Comparison of ENCODE assay signal across 1 mouse cellular context in the genomic region with DNA sequence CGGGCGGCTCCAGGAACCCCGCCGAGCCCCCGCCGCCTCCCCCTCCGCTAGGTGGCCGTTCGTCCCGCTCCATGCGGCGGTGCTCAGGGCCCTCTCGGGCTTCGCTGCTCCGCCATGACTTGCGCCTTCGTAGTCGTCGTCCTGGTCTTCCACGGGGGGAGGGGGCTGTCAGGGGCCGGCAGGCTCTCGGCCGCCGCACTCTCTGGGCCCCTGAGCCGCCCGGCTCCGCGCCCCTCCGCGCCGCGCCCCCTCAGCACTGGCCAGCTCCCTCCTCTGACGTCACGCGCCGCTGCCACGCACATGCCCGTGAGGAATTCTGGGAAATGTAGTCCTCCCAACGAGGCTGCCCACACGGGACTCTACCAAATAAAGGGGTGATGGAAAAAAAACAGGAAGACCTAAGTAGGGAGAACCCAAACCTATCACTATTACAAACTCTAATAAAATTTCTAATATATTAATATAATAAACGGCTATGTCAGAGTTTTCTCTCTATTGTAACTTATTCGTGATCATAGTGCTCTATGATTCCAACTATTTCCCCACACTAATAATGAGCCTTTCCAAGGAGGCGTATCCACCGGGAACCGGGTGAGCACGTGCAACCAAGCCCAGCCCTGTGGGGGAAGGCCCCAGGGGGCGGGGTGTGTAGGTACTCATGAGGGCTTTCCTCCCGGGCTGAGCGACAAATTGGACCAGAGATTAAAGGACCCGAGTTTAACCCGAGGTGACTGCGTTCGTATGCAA.
TF ChIP-seq lines count a peak whose summit lies in the region.

No protein-coding gene starts in this region.

TF ChIP-seq in MEL, 35 proteins besides CTCF, POLR2A, EP300 and RAD21 (continued from another document):
- TF ChIP-seq USF2 (IDR thresholded peaks at IDR 0.05; ENCODE audit: borderline replicate concordance in 1 of 2, insufficient read depth in 1 of 2, low read depth in 1 of 2, low read length in 2 of 2) (no peak), NRF1 (IDR thresholded peaks at IDR 0.05; ENCODE audit: insufficient read depth, low read depth, low read length, poor library complexity, severe bottlenecking) (peak; percentile 56), JUND (IDR thresholded peaks at IDR 0.05; ENCODE audit: low read depth, low read length) (no peak), USF1 (IDR thresholded peaks at IDR 0.05; ENCODE audit: low read depth, low read length) (peak; percentile 78), GABPA (IDR thresholded peaks at IDR 0.05; ENCODE audit: low read depth, low read length) (no peak), ZC3H11A (IDR thresholded peaks at IDR 0.05; ENCODE audit: low read depth, low read length) (no peak), MXI1 (IDR thresholded peaks at IDR 0.05; ENCODE audit: low read depth, low read length) (peak; percentile 97), ETS1 (IDR thresholded peaks at IDR 0.05; ENCODE audit: low read depth, low read length) (0 out of 2 replicates have a peak, but pooled peaks have one; percentile 5), ZKSCAN1 (IDR thresholded peaks at IDR 0.05; ENCODE audit: low read depth, low read length) (no peak), ZMIZ1 (IDR thresholded peaks at IDR 0.05; ENCODE audit: low read depth, low read length) (no peak), POLR2AphosphoS5 (IDR thresholded peaks at IDR 0.05; ENCODE audit: borderline replicate concordance, low read depth, low read length) (no peak), BHLHE40 (IDR thresholded peaks at IDR 0.05; ENCODE audit: borderline replicate concordance, low read depth, low read length) (peak; percentile 95), SIN3A (IDR thresholded peaks at IDR 0.05; ENCODE audit: low read length) (peak; percentile 98), CHD2 (IDR thresholded peaks at IDR 0.05; ENCODE audit: low read length) (no peak), ZNF384 (IDR thresholded peaks at IDR 0.05; ENCODE audit: low read depth, low read length) (peak; percentile 78), SMC3 (IDR thresholded peaks at IDR 0.05; ENCODE audit: low read depth, low read length) (no peak), MYC (IDR thresholded peaks at IDR 0.05; ENCODE audit: low read depth, low read length) (peak; percentile 99), MEF2A (IDR thresholded peaks at IDR 0.05; ENCODE audit: extremely low read depth, insufficient replicate concordance, low read depth, low read length, poor library complexity, severe bottlenecking) (no peak), GATA1 (IDR thresholded peaks at IDR 0.05; ENCODE audit: low read depth, low read length) (no peak), UBTF (IDR thresholded peaks at IDR 0.05; ENCODE audit: borderline replicate concordance, insufficient read depth, low read depth, low read length) (no peak), TAL1 (IDR thresholded peaks at IDR 0.05; ENCODE audit: low read length) (no peak), E2F4 (IDR thresholded peaks at IDR 0.05; ENCODE audit: borderline replicate concordance, low read depth, low read length) (no peak)
